Mouse (Mus musculus): ENCODE measurements around the gene Clip1. TPM values are rescaled to one million over a fixed set of nuclear protein-coding genes. Genes with fewer than 3 reads are reported as not detected.
A peak's percentile ranks its signal among the peaks of the same experiment; 100 is the strongest.

Gene Clip1
- total and polyA plus RNA-seq, 3 experiments: 13.3 to 23.0 TPM; not detected in 1

DNA sequence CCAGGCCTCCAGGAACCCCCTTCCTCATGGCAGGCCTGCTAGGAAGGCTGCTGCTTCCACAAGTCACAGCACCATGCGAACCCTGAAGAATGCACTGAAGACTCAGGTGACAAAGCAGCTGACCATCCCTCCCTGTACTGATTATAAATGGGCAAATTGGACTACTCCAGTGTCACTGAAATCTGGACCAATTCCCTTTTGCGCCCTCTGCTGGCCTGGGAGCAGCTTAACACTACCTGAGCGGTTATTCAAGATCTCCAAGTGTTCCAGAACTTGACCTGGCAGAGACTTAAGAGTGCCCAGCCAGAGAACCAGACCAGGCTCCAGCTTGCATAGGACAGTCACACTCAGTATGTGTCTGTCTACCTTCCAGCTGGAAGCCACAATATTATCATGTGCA is 14.8 kb upstream of the Clip1 start:
- peak; percentile 77 for DNase-seq (ENCODE audit: low read depth, low spot score)
- H3K9me3 ChIP-seq (replicated peaks; ENCODE audit: insufficient read depth, low read length): no peaks in the 10 kb centered on the region

DNA sequence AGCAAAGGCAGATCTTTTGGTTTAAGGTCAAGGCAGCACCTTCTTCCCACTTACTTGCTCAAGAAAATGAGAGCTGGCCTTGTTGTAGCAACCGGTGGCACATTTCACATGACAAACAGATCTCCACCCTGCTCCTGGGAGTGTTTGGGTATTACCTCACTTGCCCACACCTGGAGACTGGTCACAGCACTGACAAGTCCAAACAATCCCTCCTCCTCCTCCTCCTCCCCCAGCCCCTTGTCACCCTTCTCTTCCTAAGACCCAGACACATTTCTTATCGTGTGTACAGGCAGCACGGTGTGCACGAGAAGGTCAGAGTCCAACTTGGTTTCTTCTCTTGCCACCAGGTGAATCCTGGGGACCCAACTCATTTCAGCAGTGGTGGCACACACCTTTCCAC is 12.5 kb upstream of the Clip1 start:
- H3K27ac ChIP-seq (ENCODE audit: control insufficient read depth, low read depth, low read length): no peak overlapping the region
- no peaks in the 10 kb centered on the region for H3K4me1 ChIP-seq (ENCODE audit: control insufficient read depth in 1 of 2, insufficient read depth in 2 of 2, low read length in 2 of 2)
- no peaks in the 10 kb centered on the region for H3K27me3 ChIP-seq (ENCODE audit: control insufficient read depth in 1 of 2, insufficient read depth in 2 of 2, low read length in 2 of 2)
- H3K9ac ChIP-seq (ENCODE audit: control insufficient read depth, low read depth, low read length, poor library complexity, severe bottlenecking): no peak overlapping the region
- H3K79me2 ChIP-seq (ENCODE audit: control insufficient read depth, insufficient read depth, low read length, poor library complexity): no peaks in the 10 kb centered on the region
- no peak overlapping the region for H3K4me3 ChIP-seq (ENCODE audit: control insufficient read depth in 1 of 2, insufficient read depth in 1 of 2, low read depth in 2 of 2, low read length in 2 of 2)
- no peaks in the 10 kb centered on the region for H3K9me3 ChIP-seq (replicated peaks; ENCODE audit: insufficient read depth, low read length)
- peaks cover 0 to 16% of the 10 kb centered on the region in 2 experiments; a peak in 2 of 4 replicates for H3K36me3 ChIP-seq (ENCODE audit: control insufficient read depth in 1 of 2, insufficient read depth in 2 of 2, low read length in 2 of 2)
- TF ChIP-seq RCOR1 (IDR thresholded peaks at IDR 0.05; ENCODE audit: low read depth, low read length): no peak
- TF ChIP-seq NRF1 (IDR thresholded peaks at IDR 0.05; ENCODE audit: insufficient read depth, low read depth, low read length, poor library complexity, severe bottlenecking): no peak
- TF ChIP-seq POLR2AphosphoS5 (IDR thresholded peaks at IDR 0.05; ENCODE audit: borderline replicate concordance, low read depth, low read length): no peak
- TF ChIP-seq POLR2A (IDR thresholded peaks at IDR 0.05; ENCODE audit: control insufficient read depth in 1 of 2, insufficient read depth in 1 of 2, low read depth in 1 of 2, low read length in 2 of 2, poor library complexity in 1 of 2): no peak
- no peak for TF ChIP-seq MXI1 (IDR thresholded peaks at IDR 0.05; ENCODE audit: low read depth, low read length)
- no peak for TF ChIP-seq ZNF384 (IDR thresholded peaks at IDR 0.05; ENCODE audit: low read depth, low read length)
- no peak for TF ChIP-seq NELFE (IDR thresholded peaks at IDR 0.05; ENCODE audit: low read depth, low read length)
- no peak for TF ChIP-seq ZC3H11A (IDR thresholded peaks at IDR 0.05; ENCODE audit: low read depth, low read length)
- TF ChIP-seq JUND (IDR thresholded peaks at IDR 0.05; ENCODE audit: low read depth, low read length): no peak
- TF ChIP-seq MAFK (IDR thresholded peaks at IDR 0.05; ENCODE audit: borderline replicate concordance, low read depth, low read length): no peak
- TF ChIP-seq MAZ (IDR thresholded peaks at IDR 0.05; ENCODE audit: low read depth, low read length): no peak
- TF ChIP-seq BHLHE40 (IDR thresholded peaks at IDR 0.05; ENCODE audit: borderline replicate concordance, low read depth, low read length): no peak
- no peak for TF ChIP-seq TCF12 (IDR thresholded peaks at IDR 0.05; ENCODE audit: low read depth, low read length)
- no peak for DNase-seq (ENCODE audit: low read depth, low spot score)

More for the DNA sequence above, 14.8 kb upstream of the Clip1 start:
- Histone ChIP-seq H3K4me3 (ENCODE audit: control insufficient read depth in 1 of 2, insufficient read depth in 1 of 2, low read depth in 2 of 2, low read length in 2 of 2) (no peak overlapping the region), H3K4me1 (ENCODE audit: control insufficient read depth in 1 of 2, insufficient read depth in 2 of 2, low read length in 2 of 2) (no peaks in the 10 kb centered on the region), H3K9ac (ENCODE audit: control insufficient read depth, low read depth, low read length, poor library complexity, severe bottlenecking) (no peak overlapping the region), H3K79me2 (ENCODE audit: control insufficient read depth, insufficient read depth, low read length, poor library complexity) (no peaks in the 10 kb centered on the region), H3K36me3 (ENCODE audit: control insufficient read depth in 1 of 2, insufficient read depth in 2 of 2, low read length in 2 of 2) (peaks cover 0 to 30% of the 10 kb centered on the region in 2 experiments; a peak in 2 of 4 replicates), H3K27ac (ENCODE audit: control insufficient read depth, low read depth, low read length) (no peak overlapping the region), H3K27me3 (ENCODE audit: control insufficient read depth in 1 of 2, insufficient read depth in 2 of 2, low read length in 2 of 2) (no peaks in the 10 kb centered on the region)
- TF ChIP-seq USF1 (IDR thresholded peaks at IDR 0.05; ENCODE audit: low read depth, low read length) (no peak), RAD21 (IDR thresholded peaks at IDR 0.05; ENCODE audit: low read depth, low read length) (peak; percentile 37), MYB (IDR thresholded peaks at IDR 0.05; ENCODE audit: low read depth, low read length) (no peak), CTCF (IDR thresholded peaks at IDR 0.05 in 2 of 3, conservative IDR thresholded peaks at IDR 0.05 in 1 of 3; ENCODE audit: control insufficient read depth in 1 of 3, insufficient read depth in 1 of 3, low read depth in 2 of 3, low read length in 3 of 3, poor library complexity in 1 of 3, severe bottlenecking in 1 of 3) (peak; percentile 77 to 92 (median 84)), MXI1 (IDR thresholded peaks at IDR 0.05; ENCODE audit: low read depth, low read length) (no peak), NELFE (IDR thresholded peaks at IDR 0.05; ENCODE audit: low read depth, low read length) (no peak), ZMIZ1 (IDR thresholded peaks at IDR 0.05; ENCODE audit: low read depth, low read length) (no peak), CHD2 (IDR thresholded peaks at IDR 0.05; ENCODE audit: low read length) (no peak), USF2 (IDR thresholded peaks at IDR 0.05; ENCODE audit: borderline replicate concordance in 1 of 2, insufficient read depth in 1 of 2, low read depth in 1 of 2, low read length in 2 of 2) (no peak), POLR2AphosphoS2 (IDR thresholded peaks at IDR 0.05; ENCODE audit: low read length) (no peak), GATA1 (IDR thresholded peaks at IDR 0.05; ENCODE audit: low read depth, low read length) (0 out of 2 replicates have a peak, but pooled peaks have one; percentile 6), SMC3 (IDR thresholded peaks at IDR 0.05; ENCODE audit: low read depth, low read length) (peak; percentile 70)

All from MEL (cell line).